Mouse (Mus musculus) heart, embryonic 15.5 days (tissue): Measurements from ENCODE around the gene Peli2. TPM values are rescaled to one million over a fixed set of nuclear protein-coding genes. Genes with fewer than 3 reads are reported as not detected.

Experiments
- ATAC-seq: fragments of 200-750 bp; cut with Nextera tagmentation; replicated peaks from 2 replicates; pipeline ENCODE4 v1.8.0; 2017; ENCODE audit warnings: low read depth, moderate TSS enrichment; ENCODE audit not compliant: insufficient number of reproducible peaks, insufficient read depth, low FRiP score
- H3K27ac ChIP-seq: fragments of 300-500 bp; sonication (generic); 2 replicates; pipeline ENCODE4 v1.5.1; 2015; ENCODE audit warnings: mild to moderate bottlenecking, inconsistent platforms
- H3K27me3 ChIP-seq: fragments of 300-500 bp; sonication (generic); 2 replicates; pipeline ENCODE4 v1.6.1; 2015; ENCODE audit warnings: inconsistent platforms
- H3K36me3 ChIP-seq: fragments of 300-500 bp; sonication (generic); 2 replicates; pipeline ENCODE4 v1.6.1; 2015; ENCODE audit warnings: mild to moderate bottlenecking, inconsistent platforms
- H3K4me1 ChIP-seq: fragments of 300-500 bp; sonication (generic); replicated peaks from 2 replicates; pipeline ENCODE4 v1.6.1; 2015; ENCODE audit warnings: inconsistent platforms
- H3K4me2 ChIP-seq: fragments of 300-500 bp; sonication (generic); 2 replicates; pipeline ENCODE4 v1.6.1; 2015; ENCODE audit warnings: inconsistent platforms, mild to moderate bottlenecking, moderate library complexity
- H3K4me3 ChIP-seq: fragments of 300-500 bp; sonication (generic); 2 replicates; pipeline ENCODE4 v1.5.1; 2015; ENCODE audit warnings: mild to moderate bottlenecking, inconsistent platforms
- H3K9ac ChIP-seq: fragments of 300-500 bp; sonication (generic); 2 replicates; pipeline ENCODE4 v1.6.1; 2015; ENCODE audit warnings: mild to moderate bottlenecking, inconsistent platforms
- H3K9me3 ChIP-seq: fragments of 300-500 bp; sonication (generic); replicated peaks from 2 replicates; pipeline ENCODE4 v1.6.1; 2016; ENCODE audit warnings: inconsistent platforms
- WGBS: fragments of 180-500 bp; shearing (Covaris S2); methylation state at CpG from one replicate; pipeline ENCODE4 v1.1.7; 2015; ENCODE audit warnings: mixed read lengths; 5-methylcytosine and 5-hydroxymethylcytosine counted together
- polyA plus RNA-seq: library from polyadenylated mRNA; unstranded; fragments of >200 nt; fragmentation: Nextera tagmentation; extraction: Ambion mirVana; gene quantifications from 2 replicates; pipeline ENCODE4 v1.2.1, GENCODE M21; 2015

Gene Peli2
- polyA plus RNA-seq, 1 experiment from 2014 or later, result 2.3 TPM

GRCm38 (mm10) chr14:48099354-48099753, 21.3 kb upstream of the Peli2 start:
- no peaks in the 10 kb centered on the region for H3K9me3 ChIP-seq
- no peak for ATAC-seq
- H3K9ac ChIP-seq, result no peak overlapping the region
- H3K36me3 ChIP-seq, result no peaks in the 10 kb centered on the region
- H3K4me1 ChIP-seq, result no peaks in the 10 kb centered on the region
- no peaks in the 10 kb centered on the region for H3K27me3 ChIP-seq
- no peak overlapping the region for H3K27ac ChIP-seq
- H3K4me3 ChIP-seq, result no peak overlapping the region
- H3K4me2 ChIP-seq, result no peak overlapping the region
- 62% methylated on average over 1 of the region's 1 CpGs for WGBS

GRCm38 (mm10) chr14:48106453-48106852, 14.2 kb upstream of the Peli2 start:
- no peak overlapping the region for H3K4me2 ChIP-seq
- no peaks in the 10 kb centered on the region for H3K36me3 ChIP-seq
- WGBS, result 72% methylated on average over 7 of the region's 7 CpGs
- no peak overlapping the region for H3K27ac ChIP-seq
- H3K9ac ChIP-seq, result no peak overlapping the region
- H3K4me1 ChIP-seq, result no peaks in the 10 kb centered on the region
- no peak for ATAC-seq
- H3K4me3 ChIP-seq, result no peak overlapping the region
- H3K27me3 ChIP-seq, result no peaks in the 10 kb centered on the region
- H3K9me3 ChIP-seq, result no peaks in the 10 kb centered on the region

GRCm38 (mm10) chr14:48117986-48118385, 2.6 kb upstream of the Peli2 start:
- no peaks in the 10 kb centered on the region for H3K9me3 ChIP-seq
- H3K4me2 ChIP-seq, result no peak overlapping the region
- H3K27ac ChIP-seq, result no peak overlapping the region
- 82% methylated on average over 5 of the region's 5 CpGs for WGBS
- H3K4me3 ChIP-seq, result no peak overlapping the region
- H3K9ac ChIP-seq, result no peak overlapping the region
- H3K27me3 ChIP-seq, result peaks cover 6% of the 10 kb centered on the region; the same call in 1 of the 2 replicates
- no peaks in the 10 kb centered on the region for H3K36me3 ChIP-seq
- ATAC-seq, result no peak
- peaks cover 13% of the 10 kb centered on the region for H3K4me1 ChIP-seq

GRCm38 (mm10) chr14:48119012-48119647, 1.5 kb upstream of the Peli2 start:
- no peak for ATAC-seq
- 17% methylated on average over 9 of the region's 9 CpGs for WGBS
- no peaks in the 10 kb centered on the region for H3K36me3 ChIP-seq
- no peak overlapping the region for H3K9ac ChIP-seq
- H3K4me1 ChIP-seq, result peaks cover 13% of the 10 kb centered on the region
- no peaks in the 10 kb centered on the region for H3K9me3 ChIP-seq
- peak overlapping the region; percentile 97 for H3K4me2 ChIP-seq
- peaks cover 8% of the 10 kb centered on the region; the same call in 1 of the 2 replicates for H3K27me3 ChIP-seq
- no peak overlapping the region for H3K4me3 ChIP-seq
- no peak overlapping the region for H3K27ac ChIP-seq

- H3K27ac ChIP-seq, result no peak overlapping the region
Observed at GRCm38 (mm10) chr14:48119648-48120270, 864 bp upstream of the Peli2 start.

GRCm38 (mm10) chr14:48120443-48120751, 226 bp upstream of the Peli2 start:
- 0% methylated on average over 10 of the region's 10 CpGs for WGBS
- no peak overlapping the region for H3K27ac ChIP-seq

More at GRCm38 (mm10) chr14:48119648-48120270, 864 bp upstream of the Peli2 start:
- Histone ChIP-seq H3K27me3 (peaks cover 9% of the 10 kb centered on the region; the same call in 1 of the 2 replicates), H3K4me1 (peaks cover 13% of the 10 kb centered on the region), H3K9ac (no peak overlapping the region), H3K4me3 (peak overlapping the region; percentile 89), H3K9me3 (no peaks in the 10 kb centered on the region), H3K4me2 (peak overlapping the region; percentile 97), H3K36me3 (no peaks in the 10 kb centered on the region)
- ATAC-seq, result no peak
- WGBS, result 17% methylated on average over 17 of the region's 17 CpGs

GRCm38 (mm10) chr14:48121529-48122517, 1.2 kb downstream of the Peli2 start:
- Histone ChIP-seq H3K27me3 (peaks cover 15% of the 10 kb centered on the region; the same call in 1 of the 2 replicates), H3K4me1 (peaks cover 13% of the 10 kb centered on the region), H3K4me3 (peak overlapping the region; percentile 89), H3K36me3 (no peaks in the 10 kb centered on the region), H3K9ac (peak overlapping the region; percentile 81), H3K4me2 (peak overlapping the region; percentile 97), H3K27ac (peak overlapping the region; percentile 73), H3K9me3 (no peaks in the 10 kb centered on the region)
- under 1% methylated on average over 32 of the region's 32 CpGs for WGBS
- ATAC-seq, result no peak; the same call in 1 of the 2 replicates

More at GRCm38 (mm10) chr14:48120443-48120751, 226 bp upstream of the Peli2 start:
- Histone ChIP-seq H3K4me3 (peak overlapping the region; percentile 89), H3K36me3 (no peaks in the 10 kb centered on the region), H3K4me2 (peak overlapping the region; percentile 97), H3K4me1 (peaks cover 13% of the 10 kb centered on the region), H3K9me3 (no peaks in the 10 kb centered on the region), H3K9ac (peak overlapping the region; percentile 81), H3K27me3 (peaks cover 15% of the 10 kb centered on the region; the same call in 1 of the 2 replicates)
- ATAC-seq, result 0 out of 2 replicates have a peak, but pooled peaks have one; percentile 15

GRCm38 (mm10) chr14:48124011-48124410, 3.4 kb downstream of the Peli2 start:
- Histone ChIP-seq H3K4me2 (no peak overlapping the region), H3K36me3 (no peaks in the 10 kb centered on the region), H3K4me3 (no peak overlapping the region), H3K4me1 (peaks cover 13% of the 10 kb centered on the region), H3K27me3 (peaks cover 21% of the 10 kb centered on the region), H3K9ac (no peak overlapping the region), H3K27ac (no peak overlapping the region), H3K9me3 (no peaks in the 10 kb centered on the region)
- 64% methylated on average over 5 of the region's 5 CpGs for WGBS
- no peak for ATAC-seq

GRCm38 (mm10) chr14:48124816-48125215, 4.2 kb downstream of the Peli2 start:
- Histone ChIP-seq H3K27ac (no peak overlapping the region), H3K27me3 (peaks cover 19% of the 10 kb centered on the region), H3K4me3 (no peak overlapping the region), H3K9ac (no peak overlapping the region), H3K4me2 (no peak overlapping the region), H3K4me1 (peaks cover 9% of the 10 kb centered on the region), H3K9me3 (no peaks in the 10 kb centered on the region), H3K36me3 (no peaks in the 10 kb centered on the region)
- 61% methylated on average over 4 of the region's 4 CpGs for WGBS
- ATAC-seq, result no peak

- no peak overlapping the region for H3K4me2 ChIP-seq
- ATAC-seq, result no peak
- WGBS, result 85% methylated on average over 6 of the region's 6 CpGs
Observed at GRCm38 (mm10) chr14:48125971-48126370, 5.3 kb downstream of the Peli2 start.

GRCm38 (mm10) chr14:48126931-48127330, 6.3 kb downstream of the Peli2 start:
- Histone ChIP-seq H3K4me2 (no peak overlapping the region), H3K36me3 (no peaks in the 10 kb centered on the region), H3K27ac (no peak overlapping the region), H3K27me3 (peaks cover 23% of the 10 kb centered on the region), H3K4me1 (peaks cover 18% of the 10 kb centered on the region), H3K9me3 (no peaks in the 10 kb centered on the region), H3K9ac (no peak overlapping the region), H3K4me3 (no peak overlapping the region)
- WGBS, result 62% methylated on average over 4 of the region's 4 CpGs
- ATAC-seq, result no peak

More at GRCm38 (mm10) chr14:48125971-48126370, 5.3 kb downstream of the Peli2 start:
- Histone ChIP-seq H3K4me1 (peaks cover 14% of the 10 kb centered on the region), H3K9ac (no peak overlapping the region), H3K27me3 (peaks cover 23% of the 10 kb centered on the region), H3K9me3 (no peaks in the 10 kb centered on the region), H3K27ac (no peak overlapping the region), H3K4me3 (no peak overlapping the region), H3K36me3 (no peaks in the 10 kb centered on the region)
